Mouse (Mus musculus): ENCODE measurements around the gene Twistnb. TPM values are rescaled to one million over a fixed set of nuclear protein-coding genes. Genes with fewer than 3 reads are reported as not detected.

Twistnb gene
- polyA plus RNA-seq (2015; fragmentation: Nextera tagmentation; extraction: Ambion mirVana) = 45.7 and 51.3 TPM in 2 replicates

- Histone ChIP-seq H3K36me3 (no peaks in the 10 kb centered on the region), H3K27ac (replicated peaks) (peak within 1 kb of the TSS; percentile 85), H3K9me3 (replicated peaks) (no peaks in the 10 kb centered on the region), H3K9ac (replicated peaks) (peak within 1 kb of the TSS; percentile 88), H3K4me3 (replicated peaks) (peak within 1 kb of the TSS; percentile 100), H3K4me1 (peaks cover 6% of the 10 kb centered on the region), H3K27me3 (replicated peaks) (peaks cover 11% of the 10 kb centered on the region; the same call in 1 of the 2 replicates), H3K4me2 (peak within 1 kb of the TSS; percentile 64)
- peak; percentile 95 for ATAC-seq (ENCODE audit: low FRiP score)
- under 1% methylated on average over 66 of the region's 66 CpGs for WGBS
Measured at GRCm38 (mm10) chr12:33429387-33430160, at the start of gene Twistnb. Gene Twistnb (plus strand): TSS chr12:33429635.

- peak; percentile 53; the same call in 1 of the 2 replicates for ATAC-seq (ENCODE audit: low FRiP score)
- no peak overlapping the region for H3K9ac ChIP-seq (replicated peaks)
- H3K27ac ChIP-seq (replicated peaks) = no peak overlapping the region
- WGBS = 12% methylated on average over 5 of the region's 5 CpGs
- H3K4me3 ChIP-seq (replicated peaks) = no peak overlapping the region
- 0 out of 2 replicates have a peak, but pooled peaks cover 9% of the 10 kb centered on the region for H3K27me3 ChIP-seq (replicated peaks)
- no peaks in the 10 kb centered on the region for H3K36me3 ChIP-seq
- no peak overlapping the region for H3K4me2 ChIP-seq
- no peaks in the 10 kb centered on the region for H3K9me3 ChIP-seq (replicated peaks)
- no peaks in the 10 kb centered on the region for H3K4me1 ChIP-seq
Measured at GRCm38 (mm10) chr12:33388842-33389241, 40.6 kb upstream of the Twistnb start.

GRCm38 (mm10) chr12:33390844-33391560, 38.4 kb upstream of the Twistnb start:
- Histone ChIP-seq H3K9ac (replicated peaks) (no peak overlapping the region), H3K27me3 (replicated peaks) (0 out of 2 replicates have a peak, but pooled peaks cover 9% of the 10 kb centered on the region), H3K36me3 (no peaks in the 10 kb centered on the region), H3K4me2 (no peak overlapping the region), H3K27ac (replicated peaks) (no peak overlapping the region), H3K4me1 (peaks cover 13% of the 10 kb centered on the region), H3K9me3 (replicated peaks) (no peaks in the 10 kb centered on the region), H3K4me3 (replicated peaks) (no peak overlapping the region)
- 80% methylated on average over 2 of the region's 2 CpGs for WGBS
- no peak for ATAC-seq (ENCODE audit: low FRiP score)

GRCm38 (mm10) chr12:33394804-33395623, 34.4 kb upstream of the Twistnb start, which contains the start of gene Efcab10:
Gene Efcab10 (plus strand): TSS chr12:33394854.
- no peaks in the 10 kb centered on the region for H3K27me3 ChIP-seq (replicated peaks)
- H3K9me3 ChIP-seq (replicated peaks) = no peaks in the 10 kb centered on the region
- peak; percentile 90 for ATAC-seq (ENCODE audit: low FRiP score)
- H3K27ac ChIP-seq (replicated peaks) = peak within 1 kb of the TSS; percentile 82
- 3% methylated on average over 24 of the region's 24 CpGs for WGBS
- H3K4me3 ChIP-seq (replicated peaks) = peak within 1 kb of the TSS; percentile 37
- H3K4me2 ChIP-seq = peak within 1 kb of the TSS; percentile 65
- peak within 1 kb of the TSS; percentile 40 for H3K9ac ChIP-seq (replicated peaks)
- peaks cover 13% of the 10 kb centered on the region for H3K4me1 ChIP-seq
- H3K36me3 ChIP-seq = no peaks in the 10 kb centered on the region

GRCm38 (mm10) chr12:33403265-33403693, 26.2 kb upstream of the Twistnb start:
- peaks cover 11% of the 10 kb centered on the region for H3K4me1 ChIP-seq
- ATAC-seq (ENCODE audit: low FRiP score) = no peak
- H3K4me3 ChIP-seq (replicated peaks) = no peak overlapping the region
- H3K27me3 ChIP-seq (replicated peaks) = no peaks in the 10 kb centered on the region
- H3K36me3 ChIP-seq = no peaks in the 10 kb centered on the region
- no peak overlapping the region for H3K27ac ChIP-seq (replicated peaks)
- H3K4me2 ChIP-seq = no peak overlapping the region
- WGBS = 79% methylated on average over 7 of the region's 7 CpGs
- H3K9me3 ChIP-seq (replicated peaks) = no peaks in the 10 kb centered on the region
- H3K9ac ChIP-seq (replicated peaks) = no peak overlapping the region

- Histone ChIP-seq H3K4me1 (peaks cover 11% of the 10 kb centered on the region), H3K27ac (replicated peaks) (peak overlapping the region; percentile 66), H3K36me3 (no peaks in the 10 kb centered on the region), H3K27me3 (replicated peaks) (no peaks in the 10 kb centered on the region), H3K9me3 (replicated peaks) (no peaks in the 10 kb centered on the region), H3K9ac (replicated peaks) (no peak overlapping the region), H3K4me3 (replicated peaks) (no peak overlapping the region), H3K4me2 (no peak overlapping the region)
- peak; percentile 38 for ATAC-seq (ENCODE audit: low FRiP score)
- 52% methylated on average over 5 of the region's 5 CpGs for WGBS
Measured at GRCm38 (mm10) chr12:33404996-33405395, 24.4 kb upstream of the Twistnb start.

- Histone ChIP-seq H3K9ac (replicated peaks) (no peak overlapping the region), H3K4me1 (peaks cover 11% of the 10 kb centered on the region), H3K4me2 (no peak overlapping the region), H3K27me3 (replicated peaks) (no peaks in the 10 kb centered on the region), H3K9me3 (replicated peaks) (no peaks in the 10 kb centered on the region), H3K27ac (replicated peaks) (peak overlapping the region; percentile 66), H3K36me3 (no peaks in the 10 kb centered on the region), H3K4me3 (replicated peaks) (no peak overlapping the region)
- WGBS = 30% methylated on average over 6 of the region's 6 CpGs
- peak; percentile 76 for ATAC-seq (ENCODE audit: low FRiP score)
Measured at GRCm38 (mm10) chr12:33405398-33406026, 23.9 kb upstream of the Twistnb start.

- ATAC-seq (ENCODE audit: low FRiP score) = no peak
- Histone ChIP-seq H3K4me3 (replicated peaks) (no peak overlapping the region), H3K9ac (replicated peaks) (no peak overlapping the region), H3K4me2 (no peak overlapping the region), H3K9me3 (replicated peaks) (no peaks in the 10 kb centered on the region), H3K27me3 (replicated peaks) (no peaks in the 10 kb centered on the region), H3K4me1 (no peaks in the 10 kb centered on the region), H3K36me3 (no peaks in the 10 kb centered on the region), H3K27ac (replicated peaks) (no peak overlapping the region)
- WGBS = 58% methylated on average over 6 of the region's 6 CpGs
Measured at GRCm38 (mm10) chr12:33411580-33412151, 17.8 kb upstream of the Twistnb start.

- ATAC-seq (ENCODE audit: low FRiP score) = 0 out of 2 replicates have a peak, but pooled peaks have one; percentile 33
- Histone ChIP-seq H3K27me3 (replicated peaks) (peaks cover 18% of the 10 kb centered on the region; the same call in 1 of the 2 replicates), H3K4me1 (no peaks in the 10 kb centered on the region), H3K4me3 (replicated peaks) (no peak overlapping the region), H3K9ac (replicated peaks) (no peak overlapping the region), H3K36me3 (no peaks in the 10 kb centered on the region), H3K4me2 (no peak overlapping the region), H3K27ac (replicated peaks) (no peak overlapping the region), H3K9me3 (replicated peaks) (no peaks in the 10 kb centered on the region)
- WGBS = 38% methylated on average over 3 of the region's 3 CpGs
Measured at GRCm38 (mm10) chr12:33424329-33424728, 5.1 kb upstream of the Twistnb start.

GRCm38 (mm10) chr12:33427293-33427692, 2.1 kb upstream of the Twistnb start:
- Histone ChIP-seq H3K27me3 (replicated peaks) (peaks cover 18% of the 10 kb centered on the region; the same call in 1 of the 2 replicates), H3K4me2 (no peak overlapping the region), H3K27ac (replicated peaks) (no peak overlapping the region), H3K4me3 (replicated peaks) (no peak overlapping the region), H3K9ac (replicated peaks) (no peak overlapping the region), H3K9me3 (replicated peaks) (no peaks in the 10 kb centered on the region), H3K4me1 (peaks cover 6% of the 10 kb centered on the region), H3K36me3 (no peaks in the 10 kb centered on the region)
- ATAC-seq (ENCODE audit: low FRiP score) = no peak
- WGBS = 14% methylated on average over 3 of the region's 3 CpGs
